Mouse (Mus musculus) E14TG2a.4 (cell line): ENCODE measurements around the gene Iqck.

Source experiments
- CTCF ChIP-seq: conservative IDR thresholded peaks from 2 replicates; pipeline ENCODE4 v1.5.1; 2014; ENCODE audit warnings: low read length
- POU5F1 ChIP-seq: IDR thresholded peaks from 2 replicates; pipeline ENCODE4 v1.6.1; 2014; ENCODE audit warnings: low read length, borderline replicate concordance

GRCm38 (mm10) chr7:118968870-118969269 lies 113.3 kb downstream of the Iqck start:
- TF ChIP-seq CTCF (no peak), POU5F1 (no peak)
